Mouse (Mus musculus): ENCODE measurements around the gene Irf2bpl.

GRCm38 (mm10) chr12:86918361-86918967 lies 33.9 kb upstream of the Irf2bpl start:
- no peak for TF ChIP-seq GATA1 (IDR thresholded peaks at IDR 0.05; ENCODE audit: borderline replicate concordance, low read length)
- TF ChIP-seq FLI1 (IDR thresholded peaks at IDR 0.05; ENCODE audit: low read length): no peak

Measured in megakaryocyte, embryonic 14.5 days (primary cell).